Mouse (Mus musculus) midbrain, embryonic 14.5 days (tissue): ENCODE measurements around the gene Krt4. TPM values are rescaled to one million over a fixed set of nuclear protein-coding genes. Genes with fewer than 3 reads are reported as not detected.

Experiments
- ATAC-seq: fragments of 200-750 bp; cut with Nextera tagmentation; 2 replicates; pipeline ENCODE4 v1.8.0; 2017; ENCODE audit warnings: moderate number of reproducible peaks, moderate library complexity; ENCODE audit not compliant: low FRiP score, low TSS enrichment
- DNase-seq: peaks from one replicate; pipeline ENCODE4 v3.0.0-alpha.2; 2015
- H3K27ac ChIP-seq: fragments of 300-500 bp; sonication (generic); replicated peaks from 2 replicates; pipeline ENCODE4 v1.5.1; 2014; ENCODE audit warnings: mild to moderate bottlenecking, low read depth, low read length, moderate library complexity
- H3K27me3 ChIP-seq: fragments of 300-500 bp; sonication (generic); 2 replicates; pipeline ENCODE4 v1.6.1; 2014; ENCODE audit warnings: low read length, control low read depth, mixed read lengths; ENCODE audit not compliant: control insufficient read depth, insufficient read depth
- H3K36me3 ChIP-seq: fragments of 300-500 bp; sonication (generic); 2 replicates; pipeline ENCODE4 v1.6.1; 2014; ENCODE audit warnings: low read length, control low read depth; ENCODE audit not compliant: control insufficient read depth, insufficient read depth
- H3K4me1 ChIP-seq: fragments of 300-500 bp; sonication (generic); 2 replicates; pipeline ENCODE4 v1.6.1; 2014; ENCODE audit warnings: mild to moderate bottlenecking, antibody characterized with exemption, low read length, control low read depth; ENCODE audit not compliant: control insufficient read depth, insufficient read depth
- H3K4me2 ChIP-seq: fragments of 300-500 bp; sonication (generic); 2 replicates; pipeline ENCODE4 v1.6.1; 2014; ENCODE audit warnings: mild to moderate bottlenecking, low read length, moderate library complexity
- H3K4me3 ChIP-seq: fragments of 300-500 bp; sonication (generic); replicated peaks from 2 replicates; pipeline ENCODE4 v1.5.1; 2014; ENCODE audit warnings: low read depth, low read length
- H3K9ac ChIP-seq: fragments of 300-500 bp; sonication (generic); replicated peaks from 2 replicates; pipeline ENCODE4 v1.6.1; 2014; ENCODE audit warnings: mild to moderate bottlenecking, low read length, moderate library complexity
- H3K9me3 ChIP-seq: fragments of 300-500 bp; sonication (generic); 2 replicates; pipeline ENCODE4 v1.6.1; 2016; ENCODE audit warnings: low read length, control low read depth, mixed read lengths; ENCODE audit not compliant: control insufficient read depth
- WGBS: fragments of 180-500 bp; shearing (Covaris S2); extraction: QIAGEN DNeasy Blood & Tissue Kit; methylation state at CpG from one replicate; pipeline ENCODE4 v1.1.7; 2014; 5-methylcytosine and 5-hydroxymethylcytosine counted together
- polyA plus RNA-seq: library from polyadenylated mRNA; unstranded; fragments of >200 nt; fragmentation: Nextera tagmentation; extraction: Ambion mirVana; gene quantifications from 2 replicates; pipeline ENCODE4 v1.2.1, GENCODE M21; 2014

Gene Krt4
- polyA plus RNA-seq: not detected in 2 replicates

- WGBS: 85% methylated on average over 11 of the region's 11 CpGs
- no peak within 1 kb of the TSS for H3K27ac ChIP-seq
- H3K9ac ChIP-seq: no peak within 1 kb of the TSS
- H3K27me3 ChIP-seq: no peaks in the 10 kb centered on the region
- no peak within 1 kb of the TSS for H3K4me3 ChIP-seq
- H3K4me1 ChIP-seq: peaks cover 2% of the 10 kb centered on the region; the same call in 1 of the 2 replicates
- H3K9me3 ChIP-seq: no peaks in the 10 kb centered on the region
- no peak within 1 kb of the TSS for H3K4me2 ChIP-seq
- ATAC-seq: no peak
- H3K36me3 ChIP-seq: no peaks in the 10 kb centered on the region
- DNase-seq: no peak
Measured at GRCm38 (mm10) chr15:101924635-101925034, at the start of gene Krt4. Krt4 (minus strand) TSS chr15:101924735.

GRCm38 (mm10) chr15:101973414-101974077 lies 49.0 kb upstream of the Krt4 start:
- WGBS: 11% methylated on average over 15 of the region's 15 CpGs
- DNase-seq (peak; percentile 96), ATAC-seq (peak; percentile 73; the same call in 1 of the 2 replicates)
- no peak overlapping the region for H3K4me2 ChIP-seq
- H3K36me3 ChIP-seq: no peaks in the 10 kb centered on the region
- H3K4me3 ChIP-seq: no peak overlapping the region
- no peaks in the 10 kb centered on the region for H3K27me3 ChIP-seq
- no peaks in the 10 kb centered on the region for H3K9me3 ChIP-seq
- H3K4me1 ChIP-seq: peaks cover 9% of the 10 kb centered on the region; the same call in 1 of the 2 replicates
- H3K9ac ChIP-seq: no peak overlapping the region
- H3K27ac ChIP-seq: no peak overlapping the region

- no peaks in the 10 kb centered on the region for H3K27me3 ChIP-seq
- no peak overlapping the region for H3K27ac ChIP-seq
- H3K9me3 ChIP-seq: no peaks in the 10 kb centered on the region
- H3K36me3 ChIP-seq: no peaks in the 10 kb centered on the region
- no peak overlapping the region for H3K4me3 ChIP-seq
- DNase-seq (peak; percentile 81), ATAC-seq (no peak)
- no peak overlapping the region for H3K9ac ChIP-seq
- no peaks in the 10 kb centered on the region for H3K4me1 ChIP-seq
- 9% methylated on average over 3 of the region's 6 CpGs for WGBS
- no peak overlapping the region for H3K4me2 ChIP-seq
Measured at GRCm38 (mm10) chr15:101970536-101970935, 46.0 kb upstream of the Krt4 start.

GRCm38 (mm10) chr15:101966808-101967207 lies 42.3 kb upstream of the Krt4 start:
- ATAC-seq: no peak
- Histone ChIP-seq H3K4me1 (no peaks in the 10 kb centered on the region), H3K27me3 (no peaks in the 10 kb centered on the region), H3K27ac (no peak overlapping the region), H3K36me3 (no peaks in the 10 kb centered on the region), H3K9me3 (no peaks in the 10 kb centered on the region), H3K4me3 (no peak overlapping the region), H3K4me2 (no peak overlapping the region), H3K9ac (no peak overlapping the region)
- 83% methylated on average over 8 of the region's 8 CpGs for WGBS
- no peak for DNase-seq

- Histone ChIP-seq H3K9ac (no peak overlapping the region), H3K27me3 (no peaks in the 10 kb centered on the region), H3K4me2 (no peak overlapping the region), H3K36me3 (no peaks in the 10 kb centered on the region), H3K4me3 (no peak overlapping the region), H3K27ac (no peak overlapping the region), H3K4me1 (no peaks in the 10 kb centered on the region), H3K9me3 (no peaks in the 10 kb centered on the region)
- WGBS: 86% methylated on average over 3 of the region's 3 CpGs
- ATAC-seq (no peak), DNase-seq (no peak)
Measured at GRCm38 (mm10) chr15:101958891-101959290, 34.4 kb upstream of the Krt4 start.

- ATAC-seq (no peak), DNase-seq (no peak)
- Histone ChIP-seq H3K4me2 (no peak within 1 kb of the TSS), H3K9me3 (no peaks in the 10 kb centered on the region), H3K9ac (no peak within 1 kb of the TSS), H3K27ac (no peak within 1 kb of the TSS), H3K36me3 (no peaks in the 10 kb centered on the region), H3K4me1 (no peaks in the 10 kb centered on the region), H3K27me3 (no peaks in the 10 kb centered on the region), H3K4me3 (no peak within 1 kb of the TSS)
- WGBS: 84% methylated on average over 9 of the region's 9 CpGs
Measured at GRCm38 (mm10) chr15:101954187-101954586, 29.7 kb upstream of the Krt4 start, which contains the start of gene Krt78. Krt78 (minus strand) TSS chr15:101954287.

- no peaks in the 10 kb centered on the region for H3K27me3 ChIP-seq
- no peaks in the 10 kb centered on the region for H3K9me3 ChIP-seq
- H3K4me2 ChIP-seq: no peak overlapping the region
- H3K36me3 ChIP-seq: no peaks in the 10 kb centered on the region
- no peak overlapping the region for H3K9ac ChIP-seq
- H3K4me3 ChIP-seq: no peak overlapping the region
- WGBS: 91% methylated on average over 7 of the region's 7 CpGs
- no peaks in the 10 kb centered on the region for H3K4me1 ChIP-seq
- DNase-seq (no peak), ATAC-seq (no peak)
- H3K27ac ChIP-seq: no peak overlapping the region
Measured at GRCm38 (mm10) chr15:101952733-101953474, 28.4 kb upstream of the Krt4 start.

- no peaks in the 10 kb centered on the region for H3K4me1 ChIP-seq
- no peak overlapping the region for H3K4me2 ChIP-seq
- H3K9ac ChIP-seq: no peak overlapping the region
- no peaks in the 10 kb centered on the region for H3K27me3 ChIP-seq
- no peaks in the 10 kb centered on the region for H3K36me3 ChIP-seq
- no peak overlapping the region for H3K27ac ChIP-seq
- ATAC-seq (no peak), DNase-seq (no peak)
- H3K4me3 ChIP-seq: no peak overlapping the region
- no peaks in the 10 kb centered on the region for H3K9me3 ChIP-seq
- WGBS: 88% methylated on average over 1 of the region's 1 CpGs
Measured at GRCm38 (mm10) chr15:101945430-101945829, 20.9 kb upstream of the Krt4 start.

GRCm38 (mm10) chr15:101941948-101942347 lies 17.4 kb upstream of the Krt4 start:
- no peaks in the 10 kb centered on the region for H3K36me3 ChIP-seq
- H3K27me3 ChIP-seq: no peaks in the 10 kb centered on the region
- no peak overlapping the region for H3K27ac ChIP-seq
- 74% methylated on average over 8 of the region's 8 CpGs for WGBS
- DNase-seq (no peak), ATAC-seq (no peak)
- H3K4me2 ChIP-seq: no peak overlapping the region
- H3K9ac ChIP-seq: no peak overlapping the region
- no peaks in the 10 kb centered on the region for H3K9me3 ChIP-seq
- H3K4me3 ChIP-seq: no peak overlapping the region
- no peaks in the 10 kb centered on the region for H3K4me1 ChIP-seq
